Mouse (Mus musculus) CH12.LX (cell line): ENCODE data around the gene Zfr2. TPM values are rescaled to one million over a fixed set of nuclear protein-coding genes. Genes with fewer than 3 reads are reported as not detected.

Source experiments
- DNase-seq: peaks from one replicate; pipeline ENCODE4 v3.0.0-alpha.2; 2013; ENCODE audit errors: extremely low read depth
- H3K27ac ChIP-seq: 2 replicates; pipeline ENCODE4 v1.5.1; 2012; ENCODE audit warnings: low read depth, mild to moderate bottlenecking, control low read depth, moderate library complexity; ENCODE audit not compliant: insufficient read depth
- H3K27me3 ChIP-seq: replicated peaks from 2 replicates; pipeline ENCODE3; 2012; ENCODE audit warnings: inconsistent platforms
- H3K36me3 ChIP-seq, 2 experiments: replicated peaks in 1 of 2; 2 replicates each; pipeline versions ENCODE3 to v1.6.1; 2012; ENCODE audit warnings: inconsistent platforms in 1 of 2, low read length in 1 of 2, mild to moderate bottlenecking in 1 of 2, mixed read lengths in 1 of 2, moderate library complexity in 1 of 2; ENCODE audit not compliant: control insufficient read depth in 1 of 2, insufficient read depth in 1 of 2
- H3K4me1 ChIP-seq, 2 experiments: 2 replicates each; pipeline ENCODE4 v1.6.1; 2012; ENCODE audit warnings: inconsistent platforms in 1 of 2, moderate library complexity in 1 of 2; ENCODE audit not compliant: insufficient read depth in 2 of 2, control insufficient read depth in 1 of 2
- H3K4me2 ChIP-seq: 2 replicates; pipeline ENCODE4 v1.6.1; 2012; ENCODE audit warnings: low read depth, mild to moderate bottlenecking, control low read depth; ENCODE audit not compliant: poor library complexity, insufficient read depth, severe bottlenecking
- H3K4me3 ChIP-seq, 3 experiments: fragments of 150-350 bp in 1 of 3; sonication (generic) in 1 of 3; replicated peaks in 1 of 3; 2 replicates each; pipeline versions ENCODE3 to v1.5.1; 2011 to 2012; ENCODE audit warnings: low read depth in 2 of 3, low read length in 2 of 3, mild to moderate bottlenecking in 2 of 3, moderate library complexity in 2 of 3, control low read depth in 1 of 3, improper control_type of control experiment in 1 of 3, inconsistent platforms in 1 of 3, mixed read lengths in 1 of 3; ENCODE audit not compliant: poor library complexity in 1 of 3
- H3K79me2 ChIP-seq: replicated peaks from 2 replicates; pipeline ENCODE4 v1.6.1; 2012; ENCODE audit warnings: mild to moderate bottlenecking, moderate library complexity; ENCODE audit not compliant: control insufficient read depth, poor library complexity, insufficient read depth, severe bottlenecking; ENCODE audit errors: extremely low read depth
- H3K9ac ChIP-seq: 2 replicates; pipeline ENCODE4 v1.6.1; 2012; ENCODE audit warnings: low read depth, mild to moderate bottlenecking, control low read depth, moderate library complexity; ENCODE audit not compliant: insufficient read depth
- H3K9me3 ChIP-seq: replicated peaks from 2 replicates; pipeline ENCODE3; 2012; ENCODE audit warnings: low read length, inconsistent platforms, mixed read lengths
- BHLHE40 ChIP-seq: IDR thresholded peaks from 2 replicates; pipeline ENCODE4 v1.6.1; 2011; ENCODE audit warnings: mild to moderate bottlenecking, low read depth, low read length, improper control_type of control experiment
- CHD1 ChIP-seq: IDR thresholded peaks from 2 replicates; pipeline ENCODE4 v1.6.1; 2012; ENCODE audit warnings: low read depth, low read length, improper control_type of control experiment, inconsistent platforms
- CHD2 ChIP-seq: IDR thresholded peaks from 2 replicates; pipeline ENCODE4 v1.6.1; 2011; ENCODE audit warnings: low read length, improper control_type of control experiment
- CTCF ChIP-seq, 2 experiments: IDR thresholded peaks in 1 of 2; conservative IDR thresholded peaks in 1 of 2; 2 replicates each; pipeline ENCODE4 v1.5.1; 2011 to 2012; ENCODE audit warnings: low read depth in 2 of 2, low read length in 2 of 2, improper control_type of control experiment in 1 of 2, inconsistent platforms in 1 of 2, mild to moderate bottlenecking in 1 of 2, moderate library complexity in 1 of 2
- EP300 ChIP-seq: IDR thresholded peaks from 2 replicates; pipeline ENCODE4 v1.6.1; 2011; ENCODE audit warnings: low read length, improper control_type of control experiment
- ETS1 ChIP-seq: conservative IDR thresholded peaks from 2 replicates; pipeline ENCODE4 v1.6.1; 2012; ENCODE audit warnings: low read depth, mild to moderate bottlenecking, inconsistent platforms, low read length, improper control_type of control experiment, moderate library complexity
- HCFC1 ChIP-seq: IDR thresholded peaks from 2 replicates; pipeline ENCODE4 v1.6.1; 2012; ENCODE audit warnings: low read depth, mild to moderate bottlenecking, inconsistent platforms, low read length, improper control_type of control experiment
- JUN ChIP-seq: IDR thresholded peaks from 2 replicates; pipeline ENCODE4 v1.6.1; 2011; ENCODE audit warnings: low read depth, mild to moderate bottlenecking, low read length, improper control_type of control experiment, moderate library complexity; ENCODE audit not compliant: insufficient read depth
- JUND ChIP-seq: conservative IDR thresholded peaks from 2 replicates; pipeline ENCODE4 v1.6.1; 2011; ENCODE audit warnings: low read depth, low read length, improper control_type of control experiment
- MAFK ChIP-seq: IDR thresholded peaks from 2 replicates; pipeline ENCODE4 v1.6.1; 2011; ENCODE audit warnings: low read length, improper control_type of control experiment; ENCODE audit not compliant: insufficient replicate concordance
- MAX ChIP-seq: IDR thresholded peaks from 2 replicates; pipeline ENCODE4 v1.6.1; 2011; ENCODE audit warnings: low read length, improper control_type of control experiment
- MEF2A ChIP-seq: IDR thresholded peaks from 2 replicates; pipeline ENCODE4 v1.6.1; 2014; ENCODE audit warnings: low read depth, mild to moderate bottlenecking, inconsistent platforms, low read length, improper control_type of control experiment, borderline replicate concordance
- MXI1 ChIP-seq: IDR thresholded peaks from 2 replicates; pipeline ENCODE4 v1.6.1; 2011; ENCODE audit warnings: mild to moderate bottlenecking, low read depth, low read length, improper control_type of control experiment
- NELFE ChIP-seq: IDR thresholded peaks from 2 replicates; pipeline ENCODE4 v1.6.1; 2011; ENCODE audit warnings: low read depth, low read length, improper control_type of control experiment
- POLR2A ChIP-seq: IDR thresholded peaks from 2 replicates; pipeline ENCODE4 v1.6.1; 2011; ENCODE audit warnings: low read depth, mild to moderate bottlenecking, improper control_type of control experiment, low read length
- RAD21 ChIP-seq: IDR thresholded peaks from 2 replicates; pipeline ENCODE4 v1.6.1; 2011; ENCODE audit warnings: low read depth, mild to moderate bottlenecking, low read length, improper control_type of control experiment, moderate library complexity
- RCOR1 ChIP-seq: conservative IDR thresholded peaks from 2 replicates; pipeline ENCODE4 v1.6.1; 2012; ENCODE audit warnings: low read depth, mild to moderate bottlenecking, inconsistent platforms, low read length, improper control_type of control experiment
- SMC3 ChIP-seq: IDR thresholded peaks from 2 replicates; pipeline ENCODE4 v1.6.1; 2011; ENCODE audit warnings: low read depth, low read length, improper control_type of control experiment
- TBP ChIP-seq: conservative IDR thresholded peaks from 2 replicates; pipeline ENCODE4 v1.6.1; 2011; ENCODE audit warnings: low read depth, low read length, improper control_type of control experiment
- USF2 ChIP-seq: conservative IDR thresholded peaks from 2 replicates; pipeline ENCODE4 v1.6.1; 2011; ENCODE audit warnings: low read depth, low read length, improper control_type of control experiment
- ZKSCAN1 ChIP-seq: IDR thresholded peaks from 2 replicates; pipeline ENCODE4 v1.6.1; 2012; ENCODE audit warnings: low read depth, inconsistent platforms, low read length, improper control_type of control experiment, borderline replicate concordance
- ZMIZ1 ChIP-seq: IDR thresholded peaks from 2 replicates; pipeline ENCODE4 v1.6.1; 2012; ENCODE audit warnings: low read depth, mild to moderate bottlenecking, inconsistent platforms, low read length, improper control_type of control experiment
- dilution Hi-C: fragments of 300-500 bp; cut with MboI; formaldehyde crosslinking; loops from 2 replicates; pipeline ENCODE4 v1.14.3; 2020; ENCODE audit warnings: low sequenced_read_pairs; ENCODE audit not compliant: extremely low pct_unique_long_range_greater_than_20kb, extremely low pct_ligation_motif_present
- in situ Hi-C: fragments of 300-500 bp; cut with MboI; formaldehyde crosslinking; loops from 3 replicates; pipeline ENCODE4 v1.14.3; 2019; ENCODE audit warnings: low sequenced_read_pairs, low pct_ligation_motif_present, low pct_unique_long_range_greater_than_20kb, mixed read lengths
- polyA plus RNA-seq: library from polyadenylated mRNA; unstranded; fragments of >175 nt; gene quantifications from 2 replicates; pipeline ENCODE4 v1.2.1, GENCODE M21; 2012; ENCODE audit warnings: low read depth; ENCODE audit not compliant: insufficient read length
- total RNA-seq, 2 experiments: library from RNA; depleted of rRNA; stranded (reverse); fragments of 300-350 nt in 1 of 2; fragments of >200 nt in 1 of 2; gene quantifications; 2 replicates each; pipeline ENCODE4 v1.2.3; 2012 to 2014

Zfr2 gene
- total and polyA plus RNA-seq, 3 experiments, result 1.0 to 13.5 (median 2.4) TPM

- TF ChIP-seq NELFE (no peak), MEF2A (peak; percentile 89; the same call in 1 of the 2 replicates), CHD1 (no peak), RAD21 (no peak), USF2 (no peak), RCOR1 (peak; percentile 70; the same call in 1 of the 2 replicates)
These were observed 65.6 kb downstream of the Zfr2 start (continued) for GRCm38 (mm10) chr10:81298369-81299100.

GRCm38 (mm10) chr10:81299585-81300351, 66.8 kb downstream of the Zfr2 start:
- Histone ChIP-seq H3K27me3 (no peaks in the 10 kb centered on the region), H3K4me3 (no peak overlapping the region), H3K9me3 (no peaks in the 10 kb centered on the region), H3K27ac (peak overlapping the region; percentile 87), H3K4me1 (peaks cover 78 to 98% of the 10 kb centered on the region in 2 experiments), H3K36me3 (peaks cover 0 to 28% of the 10 kb centered on the region in 2 experiments), H3K9ac (no peak overlapping the region), H3K79me2 (peaks cover 65% of the 10 kb centered on the region), H3K4me2 (no peak overlapping the region)
- TF ChIP-seq CTCF (conservative IDR thresholded peaks at IDR 0.05 in 1 of 2, IDR thresholded peaks at IDR 0.05 in 1 of 2; ENCODE audit: low read depth in 2 of 2, low read length in 2 of 2) (no peak), RCOR1 (no peak), MAX (no peak), HCFC1 (no peak), JUN (no peak), SMC3 (no peak), EP300 (no peak), POLR2A (no peak), MAFK (no peak), ZKSCAN1 (no peak), CHD2 (no peak), ZMIZ1 (no peak), TBP (no peak), NELFE (no peak), JUND (no peak), ETS1 (no peak), BHLHE40 (no peak), MXI1 (no peak)
- in situ Hi-C loops, result no loop called here
- DNase-seq, result no peak
- dilution Hi-C loops, result no loop called here
